Mouse (Mus musculus) ovary, adult 18-20 months (tissue): ENCODE measurements around the gene Nf2.

Source experiments
- DNase-seq: peaks from one replicate; pipeline ENCODE4 v3.0.0; 2022; ENCODE audit warnings: low spot score, mixed read lengths

The Nf2 gene

DNA sequence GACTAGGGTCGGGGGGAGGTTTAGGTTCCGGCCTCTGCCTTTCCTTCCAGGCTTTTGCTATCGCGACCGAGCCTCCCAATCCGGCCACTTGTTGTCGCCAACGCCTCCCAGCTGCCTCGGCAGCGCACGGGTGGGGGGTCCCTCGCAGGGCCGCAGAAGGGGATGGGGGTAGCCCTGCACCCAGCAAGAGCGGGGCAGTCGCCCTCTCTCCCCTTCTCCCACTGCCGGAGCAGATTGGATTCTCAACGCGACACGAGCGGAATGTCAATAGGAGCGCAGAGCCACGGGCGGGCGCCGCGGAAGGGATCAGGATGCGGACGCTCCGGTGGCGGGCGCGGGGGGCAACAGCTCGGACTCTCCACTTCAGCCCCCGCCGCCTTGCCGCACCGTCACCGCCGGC, 103.4 kb downstream of the Nf2 start:
- no peak for DNase-seq

DNA sequence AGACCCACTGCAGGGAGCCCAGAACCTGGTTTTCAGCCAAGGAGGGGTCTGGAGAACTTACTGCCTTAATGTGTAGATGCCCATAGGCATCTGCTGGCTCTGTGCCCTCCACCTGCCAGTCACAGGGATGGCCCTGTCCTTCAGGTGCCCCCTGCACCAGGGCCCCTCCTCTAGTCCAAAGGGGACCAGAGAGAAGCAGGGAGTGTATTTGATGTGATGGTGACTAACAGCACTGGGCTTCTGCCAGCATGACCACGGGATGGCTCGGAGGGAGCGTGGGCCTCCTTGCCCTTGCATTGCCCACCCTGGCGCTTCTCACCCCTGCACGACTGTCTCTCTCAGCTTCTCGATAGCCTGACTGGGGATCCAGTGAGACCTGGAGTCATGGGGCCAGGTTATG, 104.6 kb downstream of the Nf2 start:
- DNase-seq: no peak

DNA sequence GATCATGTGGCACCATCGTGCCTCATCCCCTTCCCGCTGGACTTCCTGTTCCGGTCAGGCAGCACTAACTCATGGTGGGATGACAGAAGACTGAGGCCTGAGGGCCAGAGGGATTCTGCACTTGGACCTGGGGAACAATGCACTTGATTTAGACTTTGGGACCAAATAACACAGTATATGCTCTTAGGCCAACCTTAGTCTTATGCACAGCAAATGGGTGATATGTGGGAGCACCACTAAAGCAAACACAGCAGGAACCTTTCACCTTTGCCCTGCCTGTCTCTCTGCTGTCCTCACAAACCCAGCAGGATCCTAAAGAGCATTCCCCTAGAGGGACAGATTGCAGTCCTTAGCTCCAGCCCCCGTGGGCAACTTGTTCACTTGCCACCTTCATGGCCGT, 108.6 kb downstream of the Nf2 start:
- no peak for DNase-seq

DNA sequence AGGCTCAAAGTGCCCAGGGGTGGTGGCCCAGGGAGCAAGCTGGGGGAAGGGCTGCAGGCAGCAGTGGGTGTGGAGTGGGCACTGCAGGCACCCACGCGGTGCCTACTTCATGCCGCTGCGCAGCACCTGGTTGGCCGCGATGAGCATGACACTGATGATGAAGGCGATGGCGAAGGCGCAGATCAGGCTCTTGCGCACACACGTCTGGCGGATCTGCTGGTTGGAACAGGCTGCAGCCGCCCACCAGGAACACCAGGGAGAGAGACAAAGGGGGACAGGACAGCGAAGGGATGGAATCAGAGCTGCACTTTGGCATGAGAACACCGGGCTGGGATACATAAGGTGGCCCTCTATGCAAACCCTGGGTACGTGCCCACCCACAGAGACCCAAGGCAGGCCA, 110.6 kb downstream of the Nf2 start:
- DNase-seq: no peak

DNA sequence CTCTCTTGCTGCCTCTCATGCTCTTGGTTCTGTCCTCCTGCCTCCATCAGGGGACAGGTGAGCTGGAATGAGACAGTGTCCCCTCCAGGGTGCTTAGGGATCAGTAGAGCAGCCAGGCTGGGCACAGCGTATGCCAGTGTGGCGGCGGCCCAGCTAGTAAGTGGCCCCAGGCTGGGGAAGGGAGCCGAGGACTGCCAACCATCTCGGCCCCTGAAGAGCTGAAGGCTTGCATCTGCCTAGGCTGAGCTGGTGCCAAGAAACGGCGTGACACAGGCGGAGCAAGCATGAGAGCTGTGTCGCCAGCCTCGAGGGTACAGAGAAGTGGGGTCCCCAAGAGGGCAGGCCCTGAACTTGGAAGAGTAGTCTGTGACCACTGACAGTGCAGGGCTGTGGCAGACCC, 111.7 kb downstream of the Nf2 start:
- no peak for DNase-seq

DNA sequence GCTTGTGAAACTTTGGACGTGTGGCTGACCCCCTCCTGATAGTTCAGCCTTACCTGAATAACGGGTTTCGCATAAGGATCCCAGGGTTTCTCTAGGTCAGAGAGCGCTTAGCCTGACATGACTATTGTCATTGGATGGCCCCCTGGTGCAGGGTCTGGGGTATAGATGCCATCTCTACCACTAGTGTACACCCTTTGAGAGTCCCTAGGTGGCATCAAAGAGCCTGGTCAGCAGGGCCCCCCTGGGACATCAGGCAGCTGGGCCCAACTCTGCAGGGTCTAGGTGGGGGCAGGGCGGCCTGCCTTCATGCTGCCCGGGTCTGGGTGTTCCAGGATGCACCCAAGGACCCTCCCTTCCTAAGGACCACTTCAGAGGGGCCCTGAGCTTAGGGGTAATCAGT, 113.0 kb downstream of the Nf2 start:
- DNase-seq: no peak

DNA sequence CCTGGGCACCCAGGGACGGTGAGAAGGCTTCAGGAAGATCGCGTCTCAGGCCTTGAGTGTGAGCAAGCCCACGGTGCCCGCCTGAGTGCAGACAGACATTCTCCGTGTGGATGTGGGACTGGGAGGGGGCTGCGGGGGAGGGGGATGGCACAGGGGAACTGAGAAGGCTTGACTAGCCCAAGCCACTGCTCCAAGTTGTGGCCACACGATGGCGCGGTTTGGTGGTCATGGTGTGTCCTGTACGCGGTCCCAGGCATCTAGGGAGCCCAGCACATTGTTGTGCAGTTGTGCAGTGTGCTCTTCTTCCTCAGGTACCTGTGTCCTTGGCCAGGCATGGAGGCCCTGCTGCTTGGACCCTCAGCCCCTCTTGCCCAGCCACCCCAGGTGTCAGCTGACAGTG, 115.2 kb downstream of the Nf2 start:
- no peak for DNase-seq

DNA sequence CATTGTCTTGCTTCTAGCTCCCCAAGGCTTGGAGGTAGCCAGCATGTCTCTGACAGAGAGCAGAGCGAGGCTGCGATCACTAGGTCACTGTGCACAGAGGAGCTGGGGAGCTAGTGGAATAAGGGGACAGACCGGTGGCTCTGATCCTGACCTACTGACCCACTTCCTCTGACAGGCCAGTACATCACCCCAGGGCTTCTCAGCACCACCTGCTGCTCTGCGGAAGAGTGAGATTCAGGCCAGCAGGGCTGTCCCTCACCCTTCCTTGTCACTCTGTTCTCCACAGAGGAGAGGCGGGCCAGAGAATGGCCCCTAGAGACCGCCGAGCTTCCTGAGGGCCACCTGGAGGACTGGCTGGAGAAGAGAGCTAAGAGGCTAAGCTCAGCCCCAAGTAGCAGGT, 117.6 kb downstream of the Nf2 start:
- DNase-seq: no peak

DNA sequence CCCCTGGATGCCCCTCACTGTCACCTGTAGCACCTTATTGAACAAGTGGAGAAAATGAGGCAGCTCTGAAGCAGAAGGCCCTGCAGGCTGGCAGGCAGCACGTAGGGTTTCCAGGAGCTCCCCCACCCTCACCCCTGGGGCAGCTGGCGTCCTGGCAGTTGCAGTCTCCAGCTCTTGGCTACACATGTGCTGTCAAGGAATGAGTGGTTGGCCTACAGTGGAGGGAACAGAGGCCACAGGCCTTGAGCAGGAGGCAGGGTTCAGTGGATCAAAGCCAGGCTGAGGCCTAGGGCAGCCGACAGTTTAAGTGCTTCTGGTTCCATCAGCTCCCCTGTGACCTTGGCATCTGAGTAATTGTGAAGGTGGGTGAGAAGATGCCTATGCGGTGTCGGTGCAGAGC, 118.4 kb downstream of the Nf2 start:
- DNase-seq: no peak

DNA sequence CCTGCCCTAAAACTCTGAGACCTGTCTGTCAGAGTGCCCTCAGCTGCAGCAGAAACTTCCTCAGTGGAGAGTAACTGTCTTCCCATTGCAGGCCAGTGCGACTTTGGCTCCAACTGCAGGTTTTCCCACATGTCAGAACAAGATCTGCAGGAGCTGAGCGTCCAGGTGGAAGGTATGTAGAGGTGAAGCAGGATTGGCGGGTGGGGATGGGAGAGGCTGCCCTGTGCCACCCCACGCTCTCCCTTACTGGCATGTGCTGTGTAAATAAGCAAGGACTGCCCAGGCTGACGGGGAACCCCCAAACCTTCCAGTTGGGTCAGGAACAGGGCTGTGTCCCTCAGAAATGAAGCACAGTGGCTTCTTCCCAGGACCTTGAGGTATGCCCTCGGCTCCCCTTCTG, 119.2 kb downstream of the Nf2 start:
- no peak for DNase-seq

DNA sequence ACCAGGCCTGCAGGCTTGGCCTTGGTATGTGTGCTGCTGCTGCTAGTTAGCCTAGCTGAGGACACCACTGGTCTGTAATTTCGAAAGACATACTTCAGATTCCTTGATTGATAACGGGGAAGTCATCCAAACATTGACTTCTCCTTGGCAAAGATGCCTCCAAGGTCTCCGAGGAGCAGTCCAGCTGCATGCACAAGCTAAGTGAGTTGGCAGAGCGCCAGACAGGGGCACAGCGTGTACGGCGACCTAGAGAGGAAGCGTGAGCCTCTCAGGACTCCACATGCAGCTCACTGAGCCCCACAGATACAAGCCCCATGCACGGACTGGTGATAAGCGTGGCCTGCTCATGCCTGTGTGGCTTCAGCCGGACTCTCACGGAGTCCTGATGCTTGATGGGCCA, 119.7 kb downstream of the Nf2 start:
- peak; percentile 83 for DNase-seq

DNA sequence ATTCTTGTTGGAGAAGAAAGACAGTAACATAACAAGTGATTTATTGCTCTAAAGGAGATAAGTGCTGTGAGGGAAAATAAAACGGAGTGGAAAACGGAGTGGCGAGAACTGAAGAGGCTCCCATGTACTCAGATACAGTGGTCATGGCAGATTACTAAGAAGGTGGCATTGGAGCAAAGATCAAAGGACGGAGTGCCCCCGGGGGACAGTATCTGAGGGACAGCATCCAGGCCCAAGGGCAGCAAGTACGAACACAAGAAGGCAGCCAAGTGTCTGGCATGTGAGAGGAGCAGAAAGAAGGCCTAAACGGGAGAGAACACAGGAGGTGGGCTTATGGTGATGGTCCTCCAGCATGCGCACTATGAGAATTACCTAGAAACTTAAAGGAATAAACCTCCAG, 127.6 kb downstream of the Nf2 start:
- no peak for DNase-seq

DNA sequence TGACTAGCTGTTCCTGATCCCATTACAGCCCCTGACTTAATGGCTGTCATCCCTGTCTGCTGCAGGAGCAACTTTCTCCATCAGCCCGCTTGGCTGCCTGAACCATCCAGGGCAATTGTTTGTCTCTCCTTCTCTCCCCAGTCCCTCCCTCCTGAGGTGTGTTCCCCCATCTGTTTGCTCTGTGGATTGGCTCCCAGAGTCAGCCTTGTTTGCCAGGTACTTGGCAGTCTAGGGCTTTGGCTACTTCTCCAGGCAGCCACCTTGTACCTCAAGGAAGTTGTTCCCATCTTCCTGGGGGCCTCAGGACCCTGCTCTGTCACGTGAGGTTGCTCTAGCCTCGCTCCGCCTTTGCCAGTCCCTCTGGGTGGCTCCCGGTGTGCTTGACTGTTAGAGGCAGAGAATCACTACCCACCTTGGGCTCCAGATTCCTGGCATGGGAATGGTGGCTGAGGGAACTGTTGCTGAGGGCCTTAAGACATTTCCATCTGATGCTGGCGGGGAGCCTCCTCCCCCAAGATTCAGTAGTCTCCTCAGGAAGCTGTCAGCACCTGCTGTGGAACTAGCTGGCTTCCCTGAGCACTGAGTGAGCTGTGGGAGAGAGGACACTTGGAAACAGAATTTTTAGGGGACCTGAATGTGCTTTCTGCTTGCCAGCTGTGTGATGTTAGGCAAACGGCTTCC, 128.3 kb downstream of the Nf2 start:
- no peak for DNase-seq

DNA sequence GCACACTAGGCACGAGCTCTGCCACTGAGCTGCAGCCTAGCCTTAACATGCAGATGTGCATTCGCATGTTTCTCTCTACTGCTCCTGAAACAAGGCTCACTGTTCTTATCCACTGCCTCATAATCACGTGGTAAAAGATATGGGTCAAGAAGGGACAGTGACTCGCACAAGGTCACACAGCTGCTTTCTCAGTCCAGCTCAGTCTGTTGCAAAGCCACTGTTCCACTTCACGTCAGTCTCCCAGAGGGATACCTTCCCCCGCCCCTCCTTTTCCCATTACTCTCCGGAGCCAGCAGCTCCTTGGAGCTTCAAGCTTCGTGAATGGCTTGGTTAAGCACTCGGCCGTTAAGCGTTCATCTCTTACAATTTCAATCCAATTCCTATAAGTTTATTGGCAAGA, 128.9 kb downstream of the Nf2 start:
- no peak for DNase-seq

DNA sequence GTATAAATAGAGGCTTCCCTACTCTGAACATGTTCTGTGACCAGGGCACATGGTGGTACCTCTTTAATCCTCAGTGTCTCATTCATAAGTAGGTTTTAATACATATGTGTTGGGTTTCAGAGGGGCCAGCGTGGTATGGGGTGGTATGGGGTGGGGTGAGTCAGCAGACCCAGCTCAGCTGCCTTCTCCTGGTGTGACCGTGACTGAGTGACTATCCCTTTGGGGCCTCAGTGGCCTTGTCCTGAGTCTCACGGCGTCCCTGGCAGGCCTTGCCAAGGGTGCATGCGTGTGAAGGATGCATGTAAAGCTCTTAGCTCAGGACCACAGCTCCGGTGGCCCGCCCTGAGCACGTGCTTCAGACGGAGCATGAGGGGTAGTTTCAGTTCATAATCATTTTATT, 129.4 kb downstream of the Nf2 start:
- DNase-seq: no peak

DNA sequence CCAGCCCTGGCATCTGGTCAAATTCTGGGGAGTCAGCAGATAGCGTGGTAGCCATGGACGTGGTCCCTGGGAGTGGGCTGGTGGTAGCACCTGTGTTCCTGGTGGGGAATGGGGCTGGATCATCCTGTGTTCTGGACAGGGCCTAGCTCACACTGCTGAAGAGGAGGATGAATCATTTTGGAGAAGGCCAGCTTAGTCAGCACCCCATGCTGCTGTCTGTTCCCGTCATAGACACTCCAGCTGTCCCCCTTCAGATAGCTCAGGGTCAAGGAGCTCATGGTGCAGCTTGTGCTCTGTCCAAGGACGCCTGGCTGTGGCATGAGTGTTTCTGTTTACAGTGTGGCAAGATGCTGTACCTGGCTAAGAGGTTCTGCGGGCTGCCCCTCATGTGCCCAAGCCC, 130.8 kb downstream of the Nf2 start:
- DNase-seq: peak; percentile 48

DNA sequence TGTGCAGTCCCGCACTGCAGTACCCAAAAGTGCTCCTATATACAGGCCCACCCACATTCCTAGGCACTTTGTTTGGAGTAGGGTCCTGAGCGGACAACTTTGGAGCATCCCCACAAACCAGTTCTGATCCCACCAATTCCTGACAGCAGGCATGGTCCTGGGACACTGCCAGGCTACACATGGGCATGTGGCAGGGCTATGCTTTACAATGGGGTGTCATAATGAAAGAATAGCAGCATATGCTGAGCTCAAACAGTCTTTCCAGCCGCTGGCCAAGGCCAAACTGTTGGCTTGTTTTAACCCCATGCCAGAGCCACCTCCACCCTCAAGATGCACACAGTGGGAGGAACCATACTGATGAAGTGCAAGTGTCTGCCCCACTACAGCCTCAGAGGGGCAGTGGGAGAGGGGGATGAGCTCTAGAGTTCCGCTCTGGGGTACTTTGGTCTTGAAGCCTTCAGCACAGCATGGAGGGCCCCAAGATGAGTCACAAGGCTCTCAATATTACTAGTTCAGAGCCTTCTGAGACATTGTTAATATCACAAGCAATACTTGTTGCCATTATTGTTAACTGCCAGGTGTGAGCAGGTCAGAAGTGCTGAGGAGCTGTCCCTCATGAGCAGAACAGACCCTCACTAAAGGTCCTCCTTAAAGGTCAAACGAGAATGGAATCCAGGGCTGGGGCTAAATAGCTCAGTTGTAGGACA, 132.7 kb downstream of the Nf2 start:
- no peak for DNase-seq
